In the genomic region with DNA sequence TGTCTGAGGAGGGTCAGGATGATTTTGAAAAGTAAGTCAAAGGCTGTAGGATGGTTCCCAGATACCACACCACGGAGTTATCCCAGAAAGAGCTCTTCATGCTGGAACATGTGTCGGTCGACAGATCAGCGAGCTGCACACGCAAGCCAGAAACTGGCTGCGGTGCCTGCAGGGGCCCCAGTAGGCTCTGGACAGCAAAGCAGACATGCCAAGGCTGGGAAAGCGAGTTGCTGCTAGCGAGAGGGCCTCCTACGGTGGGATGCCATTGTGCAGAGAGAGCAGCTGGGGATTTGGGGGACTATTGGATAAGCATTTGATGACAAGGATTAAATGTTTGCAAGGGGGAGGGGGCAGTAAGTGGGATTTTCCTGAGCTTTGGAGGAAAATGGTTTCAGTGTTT, we compare ENCODE assay signal across 10 mouse cellular contexts.
DNase-seq lines count a peak whose midpoint lies in the region; ATAC-seq and TF ChIP-seq lines count a peak whose summit lies in the region.
"Had no signal": no experiment of that assay in that cellular context is flagged by ENCODE, and none has a peak within 500 bp of the region (broad histone marks: within the 10 kb centered on the region; RNA-seq: fewer than 3 reads in every experiment).

No protein-coding gene starts in this region.

- WGBS in forebrain, embryonic 14.5 days, result 5% methylated on average over 9 of the region's 9 CpGs
- 3% methylated on average over 9 of the region's 9 CpGs for WGBS in midbrain, embryonic 13.5 days

- H3K27ac ChIP-seq in gastrocnemius, adult 2 months, result no peak overlapping the region
- H3K27ac ChIP-seq in forebrain, embryonic 14.5 days (ENCODE audit: low read depth, low read length), result no peak overlapping the region
- peak overlapping the region; percentile 57 for H3K27ac ChIP-seq in midbrain, embryonic 13.5 days

- H3K4me3 ChIP-seq in gastrocnemius, adult 2 months, result peak overlapping the region; percentile 11; the same call in 1 of the 2 replicates
- H3K4me3 ChIP-seq in forebrain, embryonic 14.5 days (ENCODE audit: low read depth, low read length), result no peak overlapping the region
- H3K4me3 ChIP-seq in midbrain, embryonic 13.5 days (replicated peaks), result no peak overlapping the region

- H3K4me2 ChIP-seq in forebrain, embryonic 14.5 days (ENCODE audit: low read length), result peak overlapping the region; percentile 28; the same call in 1 of the 2 replicates
- peak overlapping the region; percentile 33 for H3K4me2 ChIP-seq in midbrain, embryonic 13.5 days (replicated peaks)

- no peaks in the 10 kb centered on the region for H3K9me3 ChIP-seq in forebrain, embryonic 14.5 days (replicated peaks; ENCODE audit: control insufficient read depth, low read length)
- H3K9me3 ChIP-seq in midbrain, embryonic 13.5 days, result no peaks in the 10 kb centered on the region

- no peak for TF ChIP-seq CTCF in gastrocnemius, adult 2 months (IDR thresholded peaks at IDR 0.05)

- peaks cover 6% of the 10 kb centered on the region; the same call in 1 of the 2 replicates for H3K4me1 ChIP-seq in forebrain, embryonic 14.5 days (ENCODE audit: control insufficient read depth, insufficient read depth, low read length)
- H3K4me1 ChIP-seq in midbrain, embryonic 13.5 days (replicated peaks), result peaks cover 26% of the 10 kb centered on the region

- H3K27me3 ChIP-seq in forebrain, embryonic 14.5 days (replicated peaks; ENCODE audit: control insufficient read depth, insufficient read depth, low read length), result no peaks in the 10 kb centered on the region
- H3K27me3 ChIP-seq in midbrain, embryonic 13.5 days, result 0 out of 2 replicates have a peak, but pooled peaks cover 2% of the 10 kb centered on the region

- no peak; the same call in 1 of the 2 replicates for ATAC-seq in forebrain, embryonic 14.5 days
- peak; percentile 79 for ATAC-seq in midbrain, embryonic 13.5 days

- peak overlapping the region; percentile 40; the same call in 1 of the 2 replicates for H3K9ac ChIP-seq in forebrain, embryonic 14.5 days (ENCODE audit: low read length)
- H3K9ac ChIP-seq in midbrain, embryonic 13.5 days (replicated peaks), result no peak overlapping the region

- intact Hi-C loops in gastrocnemius, adult 2 months (cut with DNase I), result no loop called here

- H3K36me3 ChIP-seq in forebrain, embryonic 14.5 days (ENCODE audit: control insufficient read depth, insufficient read depth, low read length), result no peaks in the 10 kb centered on the region
- H3K36me3 ChIP-seq in midbrain, embryonic 13.5 days, result no peaks in the 10 kb centered on the region

- no peak for DNase-seq in gastrocnemius, adult 2 months
- no peak for DNase-seq in gastrocnemius, adult 8-10 months (ENCODE audit: low spot score in 2 of 2)
- DNase-seq in embryo, embryonic 10 days (ENCODE audit: low spot score), result peak; percentile 58
- peak; percentile 72 for DNase-seq in forebrain, embryonic 14.5 days (ENCODE audit: low spot score)
- no peak for DNase-seq in lung, postnatal 4 days
- no peak for DNase-seq in left cerebral cortex, adult 8-10 months (ENCODE audit: low spot score in 2 of 2)
- no peak for DNase-seq in adrenal gland, postnatal 25 days
- DNase-seq: adrenal gland, postnatal 36 days; cerebellum, adult 9-10 months had no signal

Comparison
In these comparisons a context has a peak if more than half of its experiments do, and no peak if none do; other contexts are left out.
1. DNase-seq: peak in embryo, embryonic 10 days (single experiment) and forebrain, embryonic 14.5 days (single experiment); none in gastrocnemius, adult 2 months (single experiment), gastrocnemius, adult 8-10 months (0 of 2), lung, postnatal 4 days (0 of 2), left cerebral cortex, adult 8-10 months (0 of 2) and adrenal gland, postnatal 25 days (single experiment).